Mouse (Mus musculus) brain, embryonic 18.5 days (tissue): Measurements from ENCODE around the gene Ifna5.
"Not testable (repeated sequence)": the region's sequence is repeated elsewhere in the genome, so short reads cannot be mapped to it uniquely, and the experiment has no call there.

Experiments
- DNase-seq: peaks from one replicate; pipeline ENCODE4 v3.0.0-alpha.2; 2012; ENCODE audit warnings: low read depth, low spot score

Gene Ifna5

DNA sequence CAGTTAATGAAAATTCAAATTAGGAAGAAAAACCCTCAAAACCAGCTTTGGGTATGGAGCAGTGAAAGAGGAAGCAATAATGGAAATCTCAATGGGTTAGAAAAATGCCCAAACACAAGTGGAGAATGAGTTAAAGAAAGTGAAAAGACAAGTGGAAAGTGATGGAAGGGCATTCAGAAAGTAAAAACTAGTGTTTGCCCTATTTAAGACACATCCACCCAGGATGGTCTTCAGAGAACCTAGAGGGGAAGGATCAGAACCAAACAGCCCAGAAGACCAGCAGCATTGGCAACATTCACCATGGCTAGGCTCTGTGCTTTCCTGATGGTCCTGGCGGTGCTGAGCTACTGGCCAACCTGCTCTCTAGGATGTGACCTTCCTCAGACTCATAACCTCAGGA lies at the start of gene Ifna5:
Ifna5 (plus strand) TSS at position 301 of the 400 bp plus-strand sequence.
- not testable (repeated sequence) for DNase-seq

DNA sequence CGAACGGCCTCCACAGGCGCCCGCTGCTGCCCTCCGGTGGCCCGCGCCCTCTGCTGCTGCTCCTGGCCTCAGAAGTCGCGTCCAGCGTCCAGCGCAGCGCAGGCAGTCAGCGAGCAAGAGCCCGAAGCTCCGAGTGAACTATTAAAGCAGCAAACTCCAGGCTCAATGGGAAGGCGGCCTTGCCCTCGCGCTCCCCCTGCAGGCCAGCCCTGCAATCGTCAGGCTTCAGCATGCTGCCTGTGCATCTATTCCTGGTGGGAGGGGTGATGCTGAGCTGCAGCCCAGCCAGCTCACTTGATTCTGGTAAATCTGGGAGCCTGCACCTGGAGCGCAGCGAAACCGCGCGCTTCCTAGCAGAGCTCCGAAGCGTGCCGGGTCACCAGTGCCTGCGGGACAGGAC lies 46.9 kb upstream of the Ifna5 start, which contains the start of gene Gm13277:
Gm13277 (plus strand) TSS at position 231 of the 400 bp plus-strand sequence.
- DNase-seq = not testable (repeated sequence)

DNA sequence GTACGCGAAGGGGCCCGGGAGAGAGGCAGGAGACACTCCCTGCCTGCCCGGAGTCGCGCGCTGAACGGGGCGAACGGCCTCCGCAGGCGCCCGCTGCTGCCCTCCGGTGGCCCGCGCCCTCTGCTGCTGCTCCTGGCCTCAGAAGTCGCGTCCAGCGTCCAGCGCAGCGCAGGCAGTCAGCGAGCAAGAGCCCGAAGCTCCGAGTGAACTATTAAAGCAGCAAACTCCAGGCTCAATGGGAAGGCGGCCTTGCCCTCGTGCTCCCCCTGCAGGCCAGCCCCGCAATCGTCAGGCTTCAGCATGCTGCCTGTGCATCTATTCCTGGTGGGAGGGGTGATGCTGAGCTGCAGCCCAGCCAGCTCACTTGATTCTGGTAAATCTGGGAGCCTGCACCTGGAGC lies 44.1 kb upstream of the Ifna5 start, which contains the start of gene Gm13278:
Gm13278 (plus strand) TSS at position 301 of the 400 bp plus-strand sequence.
- not testable (repeated sequence) for DNase-seq

DNA sequence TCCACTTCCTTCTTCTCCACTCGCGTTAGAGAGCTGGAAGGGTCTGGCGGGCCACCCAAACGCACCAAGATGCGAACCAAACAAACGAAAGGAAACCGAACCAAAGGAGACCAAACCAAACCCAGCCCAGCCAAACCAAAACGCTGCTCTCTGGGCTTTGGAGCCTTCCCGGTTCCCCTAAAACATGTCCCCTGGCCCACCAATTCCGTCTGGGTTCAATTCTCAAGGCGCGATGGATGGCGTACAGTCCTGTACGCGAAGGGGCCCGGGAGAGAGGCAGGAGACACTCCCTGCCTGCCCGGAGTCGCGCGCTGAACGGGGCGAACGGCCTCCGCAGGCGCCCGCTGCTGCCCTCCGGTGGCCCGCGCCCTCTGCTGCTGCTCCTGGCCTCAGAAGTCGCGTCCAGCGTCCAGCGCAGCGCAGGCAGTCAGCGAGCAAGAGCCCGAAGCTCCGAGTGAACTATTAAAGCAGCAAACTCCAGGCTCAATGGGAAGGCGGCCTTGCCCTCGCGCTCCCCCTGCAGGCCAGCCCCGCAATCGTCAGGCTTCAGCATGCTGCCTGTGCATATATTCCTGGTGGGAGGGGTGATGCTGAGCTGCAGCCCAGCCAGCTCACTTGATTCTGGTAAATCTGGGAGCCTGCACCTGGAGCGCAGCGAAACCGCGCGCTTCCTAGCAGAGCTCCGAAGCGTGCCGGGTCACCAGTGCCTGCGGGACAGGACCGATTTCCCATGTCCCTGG lies 41.2 kb upstream of the Ifna5 start, which contains the start of gene Gm13275:
Gm13275 (plus strand) TSS at position 552 of the 740 bp plus-strand sequence.
- DNase-seq = not testable (repeated sequence)

DNA sequence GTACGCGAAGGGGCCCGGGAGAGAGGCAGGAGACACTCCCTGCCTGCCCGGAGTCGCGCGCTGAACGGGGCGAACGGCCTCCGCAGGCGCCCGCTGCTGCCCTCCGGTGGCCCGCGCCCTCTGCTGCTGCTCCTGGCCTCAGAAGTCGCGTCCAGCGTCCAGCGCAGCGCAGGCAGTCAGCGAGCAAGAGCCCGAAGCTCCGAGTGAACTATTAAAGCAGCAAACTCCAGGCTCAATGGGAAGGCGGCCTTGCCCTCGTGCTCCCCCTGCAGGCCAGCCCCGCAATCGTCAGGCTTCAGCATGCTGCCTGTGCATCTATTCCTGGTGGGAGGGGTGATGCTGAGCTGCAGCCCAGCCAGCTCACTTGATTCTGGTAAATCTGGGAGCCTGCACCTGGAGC lies 38.2 kb upstream of the Ifna5 start, which contains the start of gene Gm13279:
Gm13279 (plus strand) TSS at position 301 of the 400 bp plus-strand sequence.
- DNase-seq = not testable (repeated sequence)

DNA sequence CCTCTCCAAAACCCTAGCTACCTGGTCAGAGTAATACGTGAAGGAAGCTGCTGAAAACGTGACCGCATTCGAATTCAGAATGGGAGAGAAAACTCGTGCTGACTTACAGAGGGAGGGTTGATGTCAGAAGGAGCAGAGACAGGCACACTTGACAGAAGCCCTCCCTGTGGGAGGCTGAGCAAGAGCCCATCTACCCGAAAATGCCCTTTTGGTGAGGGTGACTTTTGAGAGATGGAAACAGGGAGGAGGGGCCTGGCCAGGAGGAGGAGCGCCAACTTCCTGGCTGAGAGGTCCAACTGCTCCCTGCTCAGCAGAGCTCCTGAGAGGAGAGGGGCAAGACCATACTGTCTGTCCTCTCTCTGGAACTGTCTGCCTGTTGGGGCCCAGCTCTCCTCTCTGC lies 36.0 kb upstream of the Ifna5 start, which contains the start of gene Gm13285:
Gm13285 (plus strand) TSS at position 301 of the 400 bp plus-strand sequence.
- DNase-seq = not testable (repeated sequence)

DNA sequence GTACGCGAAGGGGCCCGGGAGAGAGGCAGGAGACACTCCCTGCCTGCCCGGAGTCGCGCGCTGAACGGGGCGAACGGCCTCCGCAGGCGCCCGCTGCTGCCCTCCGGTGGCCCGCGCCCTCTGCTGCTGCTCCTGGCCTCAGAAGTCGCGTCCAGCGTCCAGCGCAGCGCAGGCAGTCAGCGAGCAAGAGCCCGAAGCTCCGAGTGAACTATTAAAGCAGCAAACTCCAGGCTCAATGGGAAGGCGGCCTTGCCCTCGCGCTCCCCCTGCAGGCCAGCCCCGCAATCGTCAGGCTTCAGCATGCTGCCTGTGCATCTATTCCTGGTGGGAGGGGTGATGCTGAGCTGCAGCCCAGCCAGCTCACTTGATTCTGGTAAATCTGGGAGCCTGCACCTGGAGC lies 32.4 kb upstream of the Ifna5 start, which contains the start of gene Gm13287:
Gm13287 (plus strand) TSS at position 301 of the 400 bp plus-strand sequence.
- not testable (repeated sequence) for DNase-seq

DNA sequence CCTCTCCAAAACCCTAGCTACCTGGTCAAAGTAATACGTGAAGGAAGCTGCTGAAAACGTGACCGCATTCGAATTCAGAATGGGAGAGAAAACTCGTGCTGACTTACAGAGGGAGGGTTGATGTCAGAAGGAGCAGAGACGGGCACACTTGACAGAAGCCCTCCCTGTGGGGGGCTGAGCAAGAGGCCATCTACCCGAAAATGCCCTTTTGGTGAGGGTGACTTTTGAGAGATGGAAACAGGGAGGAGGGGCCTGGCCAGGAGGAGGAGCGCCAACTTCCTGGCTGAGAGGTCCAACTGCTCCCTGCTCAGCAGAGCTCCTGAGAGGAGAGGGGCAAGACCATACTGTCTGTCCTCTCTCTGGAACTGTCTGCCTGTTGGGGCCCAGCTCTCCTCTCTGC lies 30.1 kb upstream of the Ifna5 start, which contains the start of gene Gm13288:
Gm13288 (plus strand) TSS at position 301 of the 400 bp plus-strand sequence.
- not testable (repeated sequence) for DNase-seq

DNA sequence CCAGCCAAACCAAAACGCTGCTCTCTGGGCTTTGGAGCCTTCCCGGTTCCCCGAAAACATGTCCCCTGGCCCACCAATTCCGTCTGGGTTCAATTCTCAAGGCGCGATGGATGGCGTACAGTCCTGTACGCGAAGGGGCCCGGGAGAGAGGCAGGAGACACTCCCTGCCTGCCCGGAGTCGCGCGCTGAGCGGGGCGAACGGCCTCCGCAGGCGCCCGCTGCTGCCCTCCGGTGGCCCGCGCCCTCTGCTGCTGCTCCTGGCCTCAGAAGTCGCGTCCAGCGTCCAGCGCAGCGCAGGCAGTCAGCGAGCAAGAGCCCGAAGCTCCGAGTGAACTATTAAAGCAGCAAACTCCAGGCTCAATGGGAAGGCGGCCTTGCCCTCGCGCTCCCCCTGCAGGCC lies 29.6 kb upstream of the Ifna5 start:
- not testable (repeated sequence) for DNase-seq

DNA sequence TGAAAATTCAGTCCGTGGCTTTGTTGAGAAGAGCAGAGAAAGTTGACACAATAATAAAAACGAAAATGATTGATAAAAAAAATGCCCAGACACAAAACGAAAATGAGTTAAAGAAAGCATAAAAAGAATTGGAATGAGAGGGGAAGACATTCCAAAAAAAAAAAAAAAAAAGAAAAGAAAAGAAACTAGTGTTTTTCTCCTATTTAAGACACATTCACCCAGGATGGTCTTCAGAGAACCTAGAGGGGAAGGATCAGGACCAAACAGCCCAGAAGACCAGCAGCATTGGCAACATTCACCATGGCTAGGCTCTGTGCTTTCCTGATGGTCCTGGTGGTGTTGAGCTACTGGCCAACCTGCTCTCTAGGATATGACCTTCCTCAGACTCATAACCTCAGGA lies 19.4 kb upstream of the Ifna5 start, which contains the start of gene Ifna7:
Ifna7 (plus strand) TSS at position 301 of the 400 bp plus-strand sequence.
- DNase-seq = no peak

DNA sequence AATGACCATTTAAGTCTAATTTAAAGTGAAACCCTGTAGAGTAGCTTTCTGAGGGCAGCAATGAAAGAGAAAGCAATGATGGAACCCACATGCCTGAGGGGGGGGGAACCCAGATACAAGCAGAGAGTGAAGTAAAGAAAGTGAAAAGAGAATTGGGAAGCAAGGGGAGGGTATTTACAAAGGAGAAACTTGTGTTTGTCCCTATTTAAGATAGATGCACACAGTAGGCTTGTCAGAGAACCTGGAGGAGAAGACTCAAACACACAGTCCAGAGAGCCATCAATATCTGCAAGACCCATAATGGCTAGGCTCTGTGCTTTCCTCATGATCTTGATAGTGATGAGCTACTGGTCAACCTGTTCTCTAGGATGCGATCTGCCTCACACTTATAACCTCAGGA lies 15.7 kb upstream of the Ifna5 start, which contains the start of gene Ifna11:
Ifna11 (plus strand) TSS at position 301 of the 400 bp plus-strand sequence.
- DNase-seq = no peak

DNA sequence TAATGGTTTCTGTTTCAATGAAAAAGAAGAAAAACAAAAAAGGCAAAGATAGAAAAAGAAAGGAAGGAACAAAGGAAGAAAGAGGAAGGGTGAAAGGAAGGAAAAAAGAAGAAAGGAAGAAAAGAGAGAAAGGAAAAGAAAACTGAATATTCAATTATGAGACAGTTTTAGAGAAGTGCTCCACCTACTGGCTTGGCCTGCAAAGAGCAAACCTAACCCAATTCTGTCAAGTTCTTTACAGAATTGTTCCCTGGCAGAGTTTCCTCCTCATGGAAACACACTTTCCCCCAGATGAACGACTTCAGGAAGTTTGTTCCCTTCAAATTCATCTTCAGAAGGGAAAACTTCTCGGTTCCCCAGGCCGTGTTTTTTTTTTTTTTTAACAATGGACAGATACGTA lies 12.3 kb upstream of the Ifna5 start:
- DNase-seq = no peak

DNA sequence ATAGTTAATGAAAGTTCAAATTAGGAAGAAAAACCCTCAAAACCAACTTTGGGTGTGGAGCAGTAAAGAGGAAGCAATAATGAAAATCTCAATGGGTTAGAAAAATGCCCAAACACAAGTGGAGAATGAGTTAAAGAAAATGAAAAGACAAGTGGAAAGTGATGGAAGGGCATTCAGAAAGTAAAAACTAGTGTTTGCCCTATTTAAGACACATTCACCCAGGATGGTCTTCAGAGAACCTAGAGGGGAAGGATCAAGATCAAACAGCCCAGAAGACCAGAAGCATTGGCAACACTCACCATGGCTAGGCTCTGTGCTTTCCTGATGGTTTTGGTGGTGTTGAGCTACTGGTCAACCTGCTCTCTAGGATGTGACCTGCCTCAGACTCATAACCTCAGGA lies 8.2 kb upstream of the Ifna5 start, which contains the start of gene Ifna6:
Ifna6 (plus strand) TSS at position 301 of the 400 bp plus-strand sequence.
- DNase-seq = not testable (repeated sequence)

DNA sequence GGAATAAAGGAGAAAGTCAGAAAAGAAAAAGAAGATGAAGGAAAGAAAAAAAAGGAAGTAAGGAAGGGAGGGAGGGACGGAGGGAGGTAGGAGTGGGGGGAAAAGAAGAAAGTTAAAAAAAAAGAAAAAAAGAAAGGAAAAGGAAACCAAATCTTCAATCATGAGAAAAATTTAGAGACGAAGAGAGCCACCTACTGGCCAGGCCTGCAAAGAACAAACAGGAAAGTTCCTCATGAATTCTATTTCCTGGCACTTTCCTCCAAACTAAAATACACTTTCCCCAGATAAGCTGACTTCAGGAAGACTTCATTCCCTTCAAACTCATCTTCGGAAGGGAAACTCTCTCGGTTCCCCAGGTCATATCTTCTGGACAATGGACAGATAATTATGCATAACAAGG lies 4.8 kb upstream of the Ifna5 start:
- no peak for DNase-seq

DNA sequence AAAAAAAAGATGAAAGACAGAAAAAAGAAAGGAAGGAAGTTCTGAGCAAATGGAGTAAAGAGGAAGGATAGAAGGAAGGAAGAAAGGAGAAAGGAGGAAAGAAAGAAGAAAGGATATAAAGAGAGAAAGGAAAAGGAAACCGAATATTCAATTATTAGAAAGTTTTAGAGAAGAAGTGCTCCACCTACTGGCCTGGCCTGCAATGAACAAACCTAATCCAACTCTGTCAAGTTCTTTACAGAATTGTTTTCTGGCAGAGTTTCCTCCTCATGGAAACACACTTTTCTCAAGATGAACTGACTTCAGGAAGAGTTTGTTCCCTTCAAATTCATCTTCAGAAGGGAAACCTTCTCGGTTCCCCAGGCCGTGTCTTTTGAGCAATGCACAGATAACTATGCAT lies 3.5 kb downstream of the Ifna5 start:
- DNase-seq = no peak

DNA sequence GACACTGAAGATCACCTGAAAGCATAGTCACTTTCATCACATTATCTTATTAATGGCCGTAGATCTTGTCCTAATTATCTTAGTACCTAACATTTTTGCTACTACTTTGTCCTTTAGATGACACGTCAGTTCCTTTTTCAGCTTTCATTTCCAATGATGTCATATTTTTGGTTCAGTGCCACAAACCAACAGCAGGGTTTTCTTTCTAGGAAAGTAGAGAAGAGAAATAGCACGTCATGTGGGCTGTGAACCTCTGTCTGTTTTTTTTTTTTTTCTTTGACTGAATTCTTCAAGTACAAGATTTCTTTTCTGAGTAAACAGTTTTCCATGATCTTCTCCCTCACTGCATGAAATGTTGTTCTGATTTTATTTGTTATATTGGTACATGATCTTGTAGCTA lies 4.7 kb downstream of the Ifna5 start:
- DNase-seq = no peak

DNA sequence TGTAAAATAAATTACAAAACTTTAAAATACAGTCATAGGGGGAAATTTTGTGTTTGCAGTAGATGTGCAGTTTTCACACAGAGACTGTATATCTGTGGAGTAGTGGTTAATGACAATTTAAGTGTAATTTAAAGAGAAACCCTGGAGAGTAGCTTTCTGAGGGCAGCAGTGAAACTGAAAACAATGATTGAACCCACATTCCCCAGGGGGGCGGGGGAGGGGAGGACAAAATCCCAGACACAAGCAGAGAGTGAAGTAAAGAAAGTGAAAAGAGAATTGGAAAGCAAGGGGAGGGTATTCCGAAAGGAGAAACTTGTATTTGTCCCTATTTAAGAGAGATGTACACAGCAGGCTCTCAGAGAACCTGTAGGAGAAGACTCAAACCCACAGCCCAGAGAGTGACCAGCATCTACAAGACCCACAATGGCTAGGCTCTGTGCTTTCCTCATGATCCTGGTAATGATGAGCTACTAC lies 6.2 kb downstream of the Ifna5 start, which contains the start of gene Ifna4:
Ifna4 (plus strand) TSS at position 424 of the 474 bp plus-strand sequence.
- DNase-seq = no peak

DNA sequence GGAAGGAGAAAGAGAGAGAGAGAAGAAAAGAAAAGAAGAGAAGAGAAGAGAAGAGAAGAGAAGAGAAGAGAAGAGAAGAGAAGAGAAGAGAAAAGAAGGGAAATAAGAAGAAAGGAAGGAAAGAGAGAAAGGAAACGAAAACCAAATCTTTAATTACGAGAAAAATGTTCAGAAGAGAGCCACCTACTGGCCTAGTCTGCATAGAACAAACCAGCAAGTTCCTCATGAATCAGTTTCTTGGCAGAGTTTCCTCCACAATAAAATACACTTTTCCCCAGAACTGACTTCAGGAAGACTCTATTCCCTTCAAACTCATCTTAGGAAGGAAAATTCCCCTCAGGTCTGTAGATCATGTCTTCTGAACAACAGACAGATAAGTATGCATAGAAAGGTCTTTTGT lies 10.0 kb downstream of the Ifna5 start:
- DNase-seq = no peak

DNA sequence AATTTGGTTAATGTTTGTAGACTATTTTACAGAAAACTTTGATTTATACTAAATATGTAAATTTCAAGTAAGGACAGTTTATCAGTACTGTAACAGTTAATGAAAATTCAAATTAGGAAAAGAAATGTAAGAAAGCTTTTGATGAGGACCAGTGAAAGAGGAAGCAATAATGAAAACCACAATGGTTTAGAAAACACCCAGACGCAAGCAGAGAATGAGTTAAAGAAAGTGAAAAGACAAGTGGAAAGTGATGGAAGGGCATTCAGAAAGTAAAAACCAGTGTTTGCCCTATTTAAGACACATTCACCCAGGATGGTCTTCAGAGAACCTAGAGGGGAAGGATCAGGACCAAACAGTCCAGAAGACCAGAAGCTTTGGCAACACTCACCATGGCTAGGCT lies 14.4 kb downstream of the Ifna5 start, which contains the start of gene Ifna1:
Ifna1 (plus strand) TSS at position 390 of the 400 bp plus-strand sequence.
- no peak for DNase-seq

DNA sequence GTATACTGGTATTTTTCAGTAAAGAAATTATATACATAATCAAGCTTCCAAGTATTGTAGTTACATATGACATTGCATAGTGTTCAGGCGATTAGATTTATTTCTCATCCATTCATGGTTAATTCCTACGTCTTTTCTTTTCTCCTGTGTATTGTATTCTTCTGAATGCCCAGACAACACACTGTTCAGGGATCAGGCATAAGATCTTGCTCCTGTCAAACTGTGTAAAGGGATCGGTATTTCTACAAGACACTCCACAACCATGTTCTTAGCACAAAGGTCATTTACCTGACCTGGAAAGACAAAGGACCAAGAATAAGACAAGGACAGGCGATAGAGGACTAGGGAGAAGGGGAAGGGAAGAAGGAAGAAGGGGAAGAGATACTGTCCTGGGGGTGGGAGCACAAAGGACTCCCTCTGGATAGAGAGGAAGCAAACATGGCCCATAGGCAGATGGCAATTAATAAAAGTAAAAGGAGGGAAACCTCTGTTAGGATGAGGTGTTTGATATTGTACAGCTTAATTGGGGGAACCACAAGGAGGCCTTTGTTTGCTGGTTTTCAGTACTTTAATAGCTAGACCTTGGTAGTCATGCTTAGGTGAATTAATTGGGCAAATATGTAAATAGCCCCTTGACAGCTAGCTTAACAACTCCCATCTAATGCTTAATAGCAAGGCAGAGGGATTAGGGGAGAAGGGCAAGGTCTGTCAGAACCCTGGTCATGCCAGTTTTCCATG lies 15.9 kb downstream of the Ifna5 start:
- DNase-seq = no peak

DNA sequence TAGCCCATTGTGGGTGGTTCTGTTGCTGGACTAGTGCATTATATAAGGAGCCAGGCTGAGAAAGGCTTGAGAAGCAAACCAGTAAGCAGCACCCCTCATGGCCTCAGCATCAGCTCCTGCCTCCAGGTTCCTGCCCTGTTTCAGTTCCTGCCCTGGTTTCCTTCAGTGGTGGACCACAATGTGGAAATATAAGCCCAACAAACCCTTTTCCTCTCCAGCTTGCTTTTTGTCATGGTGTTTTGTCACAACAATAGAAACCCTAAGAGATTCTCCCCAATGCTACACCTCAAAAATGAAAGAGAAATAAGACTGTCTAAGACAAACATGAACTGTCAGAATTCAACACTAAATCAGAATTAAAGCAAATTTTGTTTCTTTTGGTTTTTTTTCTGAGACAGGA lies 23.9 kb downstream of the Ifna5 start:
- DNase-seq = no peak
